Mouse (Mus musculus) stomach, postnatal 0 days (tissue): ENCODE measurements around the gene Olfr5. TPM values are rescaled to one million over a fixed set of nuclear protein-coding genes. Genes with fewer than 3 reads are reported as not detected.

Experiments
- ATAC-seq: fragments of 200-750 bp; cut with Nextera tagmentation; 2 replicates; pipeline ENCODE4 v1.8.0; 2017; ENCODE audit not compliant: low FRiP score, low TSS enrichment
- DNase-seq: peaks from one replicate; pipeline ENCODE4 v3.0.0-alpha.2; 2016; ENCODE audit warnings: low spot score
- H3K27ac ChIP-seq: fragments of 300-500 bp; sonication (generic); replicated peaks from 2 replicates; pipeline ENCODE4 v1.5.1; 2014; ENCODE audit warnings: mild to moderate bottlenecking, control low read depth
- H3K27me3 ChIP-seq: fragments of 300-500 bp; sonication (generic); 2 replicates; pipeline ENCODE4 v1.6.1; 2014; ENCODE audit warnings: low read length; ENCODE audit not compliant: control insufficient read depth, insufficient read depth
- H3K36me3 ChIP-seq: fragments of 300-500 bp; sonication (generic); 2 replicates; pipeline ENCODE4 v1.6.1; 2014; ENCODE audit warnings: low read length, mixed read lengths; ENCODE audit not compliant: control insufficient read depth, insufficient read depth
- H3K4me1 ChIP-seq: fragments of 300-500 bp; sonication (generic); replicated peaks from 2 replicates; pipeline ENCODE4 v1.6.1; 2014; ENCODE audit warnings: antibody characterized with exemption; ENCODE audit not compliant: control insufficient read depth, insufficient read depth
- H3K4me2 ChIP-seq: fragments of 300-500 bp; sonication (generic); replicated peaks from 2 replicates; pipeline ENCODE4 v1.6.1; 2014; ENCODE audit warnings: low read depth, mild to moderate bottlenecking, control low read depth, moderate library complexity
- H3K4me3 ChIP-seq: fragments of 300-500 bp; sonication (generic); 2 replicates; pipeline ENCODE4 v1.5.1; 2014; ENCODE audit warnings: low read depth, low read length, control low read depth
- H3K9ac ChIP-seq: fragments of 300-500 bp; sonication (generic); 2 replicates; pipeline ENCODE4 v1.6.1; 2014; ENCODE audit warnings: mild to moderate bottlenecking, low read length, control low read depth, mixed read lengths
- H3K9me3 ChIP-seq: fragments of 300-500 bp; sonication (generic); 2 replicates; pipeline ENCODE4 v1.6.1; 2016; ENCODE audit warnings: low read length; ENCODE audit not compliant: control insufficient read depth
- CTCF ChIP-seq: IDR thresholded peaks from 2 replicates; pipeline ENCODE4 v1.5.1; 2016; ENCODE audit warnings: antibody characterized with exemption, low read depth, mild to moderate bottlenecking, moderate library complexity
- EP300 ChIP-seq: optimal IDR thresholded peaks from 2 replicates; pipeline ENCODE3; 2016; ENCODE audit warnings: antibody characterized with exemption
- WGBS: fragments of 180-500 bp; shearing (Covaris S2); extraction: QIAGEN DNeasy Blood & Tissue Kit; methylation state at CpG from one replicate; pipeline ENCODE4 v1.1.7; 2014; 5-methylcytosine and 5-hydroxymethylcytosine counted together
- polyA plus RNA-seq: library from polyadenylated mRNA; unstranded; fragments of >200 nt; fragmentation: Nextera tagmentation; extraction: Ambion mirVana; gene quantifications from 2 replicates; pipeline ENCODE4 v1.2.1, GENCODE M21; 2015

Olfr5 gene
- not detected in 2 replicates for polyA plus RNA-seq

GRCm38 (mm10) chr7:6486841-6487240 is at the start of gene Olfr5:
Gene Olfr5 (minus strand): TSS chr7:6486941.
- TF ChIP-seq CTCF (no peak), EP300 (no peak)
- no peak within 1 kb of the TSS for H3K9ac ChIP-seq
- no peak for DNase-seq
- H3K36me3 ChIP-seq = no peaks in the 10 kb centered on the region
- H3K4me2 ChIP-seq = no peak within 1 kb of the TSS
- no peaks in the 10 kb centered on the region for H3K9me3 ChIP-seq
- no peaks in the 10 kb centered on the region for H3K27me3 ChIP-seq
- 14% methylated on average over 2 of the region's 2 CpGs for WGBS
- ATAC-seq = no peak
- no peaks in the 10 kb centered on the region for H3K4me1 ChIP-seq
- H3K27ac ChIP-seq = no peak within 1 kb of the TSS
- H3K4me3 ChIP-seq = no peak within 1 kb of the TSS

- Histone ChIP-seq H3K4me1 (no peaks in the 10 kb centered on the region), H3K4me2 (no peak overlapping the region), H3K4me3 (no peak overlapping the region), H3K36me3 (no peaks in the 10 kb centered on the region), H3K27ac (no peak overlapping the region), H3K9me3 (no peaks in the 10 kb centered on the region), H3K27me3 (no peaks in the 10 kb centered on the region), H3K9ac (no peak overlapping the region)
- ATAC-seq (no peak), DNase-seq (no peak)
- 65% methylated on average over 5 of the region's 5 CpGs for WGBS
- TF ChIP-seq EP300 = no peak
- TF ChIP-seq CTCF = peak; percentile 49
Observed at GRCm38 (mm10) chr7:6526141-6526540, 39.4 kb upstream of the Olfr5 start.

- 62% methylated on average over 3 of the region's 3 CpGs for WGBS
- TF ChIP-seq CTCF (no peak), EP300 (no peak)
- H3K4me2 ChIP-seq = no peak overlapping the region
- no peak for DNase-seq
- no peaks in the 10 kb centered on the region for H3K9me3 ChIP-seq
- no peaks in the 10 kb centered on the region for H3K27me3 ChIP-seq
- H3K4me1 ChIP-seq = no peaks in the 10 kb centered on the region
- no peak overlapping the region for H3K27ac ChIP-seq
- H3K4me3 ChIP-seq = no peak overlapping the region
- no peak overlapping the region for H3K9ac ChIP-seq
- no peak for ATAC-seq
- no peaks in the 10 kb centered on the region for H3K36me3 ChIP-seq
Observed at GRCm38 (mm10) chr7:6525001-6525400, 38.3 kb upstream of the Olfr5 start.

GRCm38 (mm10) chr7:6522850-6523249 is 36.1 kb upstream of the Olfr5 start, which contains the start of gene Olfr1349:
Gene Olfr1349 (minus strand): TSS chr7:6522950.
- Histone ChIP-seq H3K36me3 (no peaks in the 10 kb centered on the region), H3K9ac (no peak within 1 kb of the TSS), H3K9me3 (no peaks in the 10 kb centered on the region), H3K4me3 (no peak within 1 kb of the TSS), H3K4me1 (no peaks in the 10 kb centered on the region), H3K27me3 (no peaks in the 10 kb centered on the region), H3K27ac (no peak within 1 kb of the TSS), H3K4me2 (no peak within 1 kb of the TSS)
- no peak for ATAC-seq
- TF ChIP-seq EP300 = no peak
- no peak for TF ChIP-seq CTCF
- 78% methylated on average over 5 of the region's 5 CpGs for WGBS
- no peak for DNase-seq

GRCm38 (mm10) chr7:6521666-6522065 is 34.9 kb upstream of the Olfr5 start:
- Histone ChIP-seq H3K4me1 (no peaks in the 10 kb centered on the region), H3K9me3 (no peaks in the 10 kb centered on the region), H3K27ac (no peak overlapping the region), H3K4me2 (no peak overlapping the region), H3K9ac (no peak overlapping the region), H3K4me3 (no peak overlapping the region), H3K36me3 (no peaks in the 10 kb centered on the region), H3K27me3 (no peaks in the 10 kb centered on the region)
- TF ChIP-seq EP300 (no peak), CTCF (no peak)
- DNase-seq = no peak
- 14% methylated on average over 1 of the region's 1 CpGs for WGBS
- ATAC-seq = no peak

- WGBS = 95% methylated on average over 1 of the region's 1 CpGs
- Histone ChIP-seq H3K27me3 (no peaks in the 10 kb centered on the region), H3K9ac (no peak within 1 kb of the TSS), H3K36me3 (no peaks in the 10 kb centered on the region), H3K27ac (no peak within 1 kb of the TSS), H3K4me2 (no peak within 1 kb of the TSS), H3K4me3 (no peak within 1 kb of the TSS), H3K4me1 (no peaks in the 10 kb centered on the region), H3K9me3 (no peaks in the 10 kb centered on the region)
- TF ChIP-seq CTCF (no peak), EP300 (no peak)
- DNase-seq = no peak
- no peak for ATAC-seq
Observed at GRCm38 (mm10) chr7:6508648-6509047, 21.9 kb upstream of the Olfr5 start, which contains the start of gene Olfr1348. Gene Olfr1348 (minus strand): TSS chr7:6508748.
